Mouse (Mus musculus) embryonic facial prominence, embryonic 14.5 days (tissue): Measurements from ENCODE around the gene Pik3r5. TPM values are rescaled to one million over a fixed set of nuclear protein-coding genes. Genes with fewer than 3 reads are reported as not detected.

Experiments used
- ATAC-seq: fragments of 200-750 bp; cut with Nextera tagmentation; 2 replicates; pipeline ENCODE4 v1.8.0; 2017; ENCODE audit warnings: low read depth, moderate number of reproducible peaks, moderate TSS enrichment
- DNase-seq: peaks from one replicate; pipeline ENCODE4 v3.0.0-alpha.2; 2015; ENCODE audit warnings: low spot score
- H3K27ac ChIP-seq: fragments of 300-500 bp; sonication (generic); replicated peaks from 2 replicates; pipeline ENCODE4 v1.5.1; 2014; ENCODE audit warnings: low read depth, mild to moderate bottlenecking, low read length, moderate library complexity
- H3K27me3 ChIP-seq: fragments of 300-500 bp; sonication (generic); replicated peaks from 2 replicates; pipeline ENCODE4 v1.6.1; 2014; ENCODE audit warnings: low read length; ENCODE audit not compliant: control insufficient read depth, insufficient read depth
- H3K36me3 ChIP-seq: fragments of 300-500 bp; sonication (generic); 2 replicates; pipeline ENCODE4 v1.6.1; 2014; ENCODE audit warnings: low read length, mixed read lengths; ENCODE audit not compliant: control insufficient read depth, insufficient read depth
- H3K4me1 ChIP-seq: fragments of 300-500 bp; sonication (generic); 2 replicates; pipeline ENCODE4 v1.6.1; 2014; ENCODE audit warnings: antibody characterized with exemption, low read length; ENCODE audit not compliant: control insufficient read depth, insufficient read depth
- H3K4me2 ChIP-seq: fragments of 300-500 bp; sonication (generic); 2 replicates; pipeline ENCODE4 v1.6.1; 2014; ENCODE audit warnings: low read depth, mild to moderate bottlenecking, low read length, moderate library complexity, mixed read lengths
- H3K4me3 ChIP-seq: fragments of 300-500 bp; sonication (generic); 2 replicates; pipeline ENCODE4 v1.5.1; 2014; ENCODE audit warnings: low read depth, mild to moderate bottlenecking, low read length
- H3K9ac ChIP-seq: fragments of 300-500 bp; sonication (generic); 2 replicates; pipeline ENCODE4 v1.6.1; 2014; ENCODE audit warnings: low read depth, mild to moderate bottlenecking, low read length, moderate library complexity, mixed read lengths
- H3K9me3 ChIP-seq: fragments of 300-500 bp; sonication (generic); 2 replicates; pipeline ENCODE4 v1.6.1; 2016; ENCODE audit warnings: low read length; ENCODE audit not compliant: control insufficient read depth
- WGBS: fragments of 180-500 bp; shearing (Covaris S2); extraction: QIAGEN DNeasy Blood & Tissue Kit; methylation state at CpG from one replicate; pipeline ENCODE4 v1.1.7; 2014; 5-methylcytosine and 5-hydroxymethylcytosine counted together
- polyA plus RNA-seq: library from polyadenylated mRNA; unstranded; fragments of >200 nt; fragmentation: Nextera tagmentation; extraction: Ambion mirVana; gene quantifications from 2 replicates; pipeline ENCODE4 v1.2.1, GENCODE M21; 2014

Gene Pik3r5
- polyA plus RNA-seq: 0.48 and 1.1 TPM in 2 replicates

DNA sequence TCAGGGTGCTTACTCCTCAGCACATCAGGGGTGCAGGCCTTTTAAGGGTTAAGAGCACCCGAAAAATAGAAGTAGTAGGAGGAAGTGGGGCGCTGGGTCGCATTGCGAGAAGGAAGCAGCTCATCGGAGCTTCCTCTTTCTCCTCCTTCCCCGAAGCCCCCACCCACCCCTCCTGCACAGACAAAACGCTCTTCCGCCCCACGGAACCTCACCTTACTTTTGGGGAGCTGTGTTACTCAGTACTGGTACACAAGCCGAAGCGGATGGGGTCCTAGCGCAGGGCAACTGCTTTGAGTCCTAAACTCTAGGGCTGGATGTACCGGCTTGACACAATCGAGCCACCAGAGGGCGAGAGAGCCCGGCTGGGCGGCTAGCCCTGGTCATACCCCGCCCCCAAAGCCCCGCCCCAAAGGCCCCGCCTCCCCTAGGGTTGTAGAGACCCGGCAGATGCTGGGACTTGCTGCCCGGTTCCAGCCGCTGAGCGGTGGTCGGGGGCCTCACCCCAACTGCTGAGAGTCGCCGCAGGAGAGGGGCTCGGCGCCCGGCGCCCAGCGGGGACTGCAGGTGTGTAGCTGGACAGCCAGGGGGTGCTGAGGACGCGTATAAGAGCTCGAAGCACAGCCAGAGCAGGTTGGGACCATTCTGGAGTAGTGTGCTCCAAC is at the start of gene Pik3r5:
Pik3r5 (plus strand) TSS at position 423 of the 662 bp plus-strand sequence.
- Histone ChIP-seq H3K4me3 (peak within 1 kb of the TSS; percentile 49), H3K36me3 (no peaks in the 10 kb centered on the region), H3K27ac (no peak within 1 kb of the TSS), H3K27me3 (peaks cover 15% of the 10 kb centered on the region; the same call in 1 of the 2 replicates), H3K9me3 (no peaks in the 10 kb centered on the region), H3K4me2 (peak within 1 kb of the TSS; percentile 65), H3K4me1 (peaks cover 9% of the 10 kb centered on the region; the same call in 1 of the 2 replicates), H3K9ac (peak within 1 kb of the TSS; percentile 64)
- ATAC-seq (peak; percentile 93), DNase-seq (peak; percentile 84)
- 7% methylated on average over 27 of the region's 35 CpGs for WGBS

DNA sequence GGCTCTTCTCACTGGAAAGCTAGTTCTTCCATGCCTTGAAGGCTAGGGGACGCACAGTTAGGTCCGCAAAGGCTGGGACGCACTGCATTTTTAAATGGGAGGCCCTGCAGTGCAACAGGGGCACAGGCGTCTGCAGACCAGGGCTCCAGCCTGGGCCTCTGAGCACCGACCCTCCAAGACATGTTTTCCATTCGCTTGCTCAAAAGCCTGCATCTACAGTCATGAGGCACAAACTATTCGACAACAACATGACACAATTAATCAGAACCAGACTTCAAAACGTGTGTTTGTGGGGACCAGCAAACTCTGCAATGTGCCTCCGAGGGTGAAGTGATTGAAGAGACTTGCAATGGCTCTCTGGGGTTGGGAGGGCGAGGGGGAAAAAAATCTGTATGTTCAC is 48.4 kb upstream of the Pik3r5 start:
- H3K9me3 ChIP-seq: no peaks in the 10 kb centered on the region
- 15% methylated on average over 10 of the region's 10 CpGs for WGBS
- H3K36me3 ChIP-seq: no peaks in the 10 kb centered on the region
- peak; percentile 23 for DNase-seq
- peak overlapping the region; percentile 93 for H3K4me2 ChIP-seq
- peak overlapping the region; percentile 71; the same call in 1 of the 2 replicates for H3K4me3 ChIP-seq
- no peak for ATAC-seq
- peaks cover 67% of the 10 kb centered on the region for H3K27me3 ChIP-seq
- peaks cover 23% of the 10 kb centered on the region for H3K4me1 ChIP-seq
- H3K9ac ChIP-seq: no peak overlapping the region
- H3K27ac ChIP-seq: no peak overlapping the region

DNA sequence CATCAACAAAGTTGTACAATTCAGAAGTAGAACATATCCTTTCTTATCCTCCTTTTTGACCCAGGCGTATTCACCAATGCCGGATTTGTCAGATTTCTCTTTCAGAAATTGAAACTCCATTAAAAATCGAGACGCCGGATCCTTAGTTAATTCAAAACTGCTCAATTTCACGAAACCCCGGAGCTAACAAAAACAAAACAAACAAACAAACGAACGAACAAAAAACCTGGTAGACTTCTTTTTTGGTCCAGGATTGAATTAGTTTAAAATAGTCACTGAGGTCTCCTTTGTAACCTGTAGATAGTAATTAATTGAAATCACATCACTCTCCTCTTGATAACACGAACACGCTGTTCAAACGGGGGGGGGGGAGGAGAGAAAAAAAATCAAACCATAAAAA is 47.8 kb upstream of the Pik3r5 start:
- H3K4me2 ChIP-seq: peak overlapping the region; percentile 93
- H3K4me3 ChIP-seq: peak overlapping the region; percentile 71
- 10% methylated on average over 12 of the region's 12 CpGs for WGBS
- H3K4me1 ChIP-seq: peaks cover 16% of the 10 kb centered on the region
- peaks cover 73% of the 10 kb centered on the region for H3K27me3 ChIP-seq
- H3K36me3 ChIP-seq: no peaks in the 10 kb centered on the region
- DNase-seq (no peak), ATAC-seq (no peak)
- no peaks in the 10 kb centered on the region for H3K9me3 ChIP-seq
- no peak overlapping the region for H3K27ac ChIP-seq
- H3K9ac ChIP-seq: peak overlapping the region; percentile 70

GRCm38 (mm10) chr11:68384592-68385020 is 47.3 kb upstream of the Pik3r5 start:
- Histone ChIP-seq H3K27ac (no peak overlapping the region), H3K9me3 (no peaks in the 10 kb centered on the region), H3K36me3 (no peaks in the 10 kb centered on the region), H3K4me1 (peaks cover 14% of the 10 kb centered on the region), H3K4me3 (peak overlapping the region; percentile 71), H3K9ac (peak overlapping the region; percentile 70), H3K27me3 (peaks cover 78% of the 10 kb centered on the region), H3K4me2 (peak overlapping the region; percentile 93)
- ATAC-seq (no peak), DNase-seq (peak; percentile 14)
- under 1% methylated on average over 17 of the region's 27 CpGs for WGBS

GRCm38 (mm10) chr11:68385021-68385821 is 46.7 kb upstream of the Pik3r5 start:
- peak overlapping the region; percentile 70 for H3K9ac ChIP-seq
- ATAC-seq (no peak), DNase-seq (peak; percentile 56)
- peaks cover 13% of the 10 kb centered on the region for H3K4me1 ChIP-seq
- no peaks in the 10 kb centered on the region for H3K36me3 ChIP-seq
- H3K27ac ChIP-seq: no peak overlapping the region
- 0% methylated on average over 55 of the region's 94 CpGs for WGBS
- H3K4me3 ChIP-seq: peak overlapping the region; percentile 71
- no peaks in the 10 kb centered on the region for H3K9me3 ChIP-seq
- H3K27me3 ChIP-seq: peaks cover 81% of the 10 kb centered on the region
- peak overlapping the region; percentile 93 for H3K4me2 ChIP-seq

DNA sequence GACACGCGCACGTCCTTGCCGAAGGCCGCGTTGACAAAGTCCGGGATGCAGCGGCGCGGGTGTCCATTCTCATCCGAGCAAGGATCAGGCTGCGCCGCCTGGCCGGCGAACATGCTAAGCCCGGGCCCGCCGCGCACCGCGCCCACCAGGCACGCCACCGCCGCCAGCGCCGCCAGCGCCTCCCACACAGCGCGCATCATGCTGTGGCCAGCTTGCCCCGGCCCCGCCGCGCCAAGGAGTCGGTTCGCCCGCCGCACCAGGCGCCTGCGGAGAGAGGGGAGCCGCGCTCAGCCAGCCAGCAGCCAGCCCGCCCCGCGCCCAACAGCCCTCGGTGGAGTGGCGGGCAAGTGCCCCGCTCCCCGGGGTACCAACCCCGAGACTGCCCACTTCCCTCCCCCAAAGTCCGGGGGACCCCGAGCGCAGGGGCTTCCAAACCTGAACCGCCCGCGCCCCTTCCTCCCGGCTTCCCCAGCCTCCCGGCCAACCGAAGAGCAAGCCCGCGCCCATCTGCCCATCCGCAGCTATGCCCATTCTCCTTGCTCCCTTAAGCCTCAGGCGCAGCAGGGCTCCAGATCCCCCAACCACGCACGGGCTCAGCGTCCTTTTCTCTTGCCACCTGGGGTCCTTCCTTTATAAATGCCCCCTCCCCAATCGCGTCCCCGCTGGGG is 45.9 kb upstream of the Pik3r5 start:
- DNase-seq (peak; percentile 14), ATAC-seq (peak; percentile 16; the same call in 1 of the 2 replicates)
- peak overlapping the region; percentile 54 for H3K27ac ChIP-seq
- no peaks in the 10 kb centered on the region for H3K9me3 ChIP-seq
- peak overlapping the region; percentile 93 for H3K4me2 ChIP-seq
- peak overlapping the region; percentile 71 for H3K4me3 ChIP-seq
- peaks cover 85% of the 10 kb centered on the region for H3K27me3 ChIP-seq
- H3K36me3 ChIP-seq: no peaks in the 10 kb centered on the region
- H3K4me1 ChIP-seq: peaks cover 13% of the 10 kb centered on the region
- H3K9ac ChIP-seq: peak overlapping the region; percentile 70
- WGBS: 3% methylated on average over 17 of the region's 68 CpGs

GRCm38 (mm10) chr11:68386589-68387440 is 45.1 kb upstream of the Pik3r5 start:
- ATAC-seq (peak; percentile 67), DNase-seq (peak; percentile 73)
- WGBS: 2% methylated on average over 49 of the region's 90 CpGs
- H3K9me3 ChIP-seq: no peaks in the 10 kb centered on the region
- no peaks in the 10 kb centered on the region for H3K36me3 ChIP-seq
- peak overlapping the region; percentile 54 for H3K27ac ChIP-seq
- H3K4me1 ChIP-seq: peaks cover 13% of the 10 kb centered on the region
- peak overlapping the region; percentile 71 for H3K4me3 ChIP-seq
- H3K9ac ChIP-seq: peak overlapping the region; percentile 70
- H3K4me2 ChIP-seq: peak overlapping the region; percentile 93
- H3K27me3 ChIP-seq: peaks cover 85% of the 10 kb centered on the region

DNA sequence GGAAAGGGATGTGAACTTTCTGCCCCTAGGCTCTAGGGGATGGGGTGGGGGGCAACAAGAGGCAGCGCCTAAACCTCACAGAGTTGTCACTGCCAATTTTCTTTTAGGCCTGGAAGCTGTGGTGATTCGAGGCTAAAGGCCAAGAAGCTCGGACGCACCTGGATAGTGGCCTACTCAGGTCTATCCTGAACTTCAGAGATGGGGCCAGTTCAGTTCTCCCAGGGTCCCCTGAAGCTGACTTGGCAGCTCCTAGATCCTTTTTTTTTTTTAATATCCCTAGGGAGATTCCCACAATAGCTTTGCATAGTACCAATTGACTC is 44.5 kb upstream of the Pik3r5 start:
- DNase-seq (peak; percentile 12), ATAC-seq (no peak)
- H3K27ac ChIP-seq: peak overlapping the region; percentile 54; the same call in 1 of the 2 replicates
- H3K27me3 ChIP-seq: peaks cover 85% of the 10 kb centered on the region
- peak overlapping the region; percentile 70 for H3K9ac ChIP-seq
- H3K9me3 ChIP-seq: no peaks in the 10 kb centered on the region
- WGBS: 32% methylated on average over 4 of the region's 4 CpGs
- peak overlapping the region; percentile 93 for H3K4me2 ChIP-seq
- H3K4me1 ChIP-seq: peaks cover 13% of the 10 kb centered on the region
- H3K4me3 ChIP-seq: peak overlapping the region; percentile 71
- no peaks in the 10 kb centered on the region for H3K36me3 ChIP-seq
